Mouse (Mus musculus): Measurements from ENCODE around the gene Ermard. TPM values are rescaled to one million over a fixed set of nuclear protein-coding genes. Genes with fewer than 3 reads are reported as not detected.

The Ermard gene
- polyA plus RNA-seq, 1 experiment from 2014 or later: 48.2 TPM

DNA sequence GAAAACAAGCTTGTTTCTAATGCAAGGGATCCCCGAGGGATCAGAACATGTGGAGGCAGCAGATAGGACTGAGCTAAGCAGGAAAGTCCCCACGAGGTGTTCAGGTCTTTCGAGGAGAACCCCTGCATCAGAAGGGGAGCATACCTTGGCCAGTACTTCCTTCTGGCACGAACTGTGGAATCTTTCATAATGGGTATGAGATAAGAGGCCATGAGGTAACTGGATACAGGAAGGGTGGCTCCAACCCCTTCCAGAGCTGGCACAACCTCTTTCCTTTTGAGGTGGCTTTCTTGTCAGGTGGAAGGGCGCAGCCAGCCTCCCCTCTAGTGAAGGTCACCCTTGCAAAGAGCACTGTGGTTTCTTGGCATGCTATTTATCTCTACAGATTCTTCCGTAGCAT lies 55.8 kb downstream of the Ermard start:
- Histone ChIP-seq H3K4me1 (no peaks in the 10 kb centered on the region), H3K9ac (no peak overlapping the region), H3K27me3 (replicated peaks) (peaks cover 8% of the 10 kb centered on the region), H3K4me3 (no peak overlapping the region), H3K4me2 (no peak overlapping the region), H3K36me3 (no peaks in the 10 kb centered on the region), H3K27ac (no peak overlapping the region), H3K9me3 (replicated peaks) (no peaks in the 10 kb centered on the region)
- ATAC-seq: no peak
- 49% methylated on average over 6 of the region's 6 CpGs for WGBS (ENCODE audit: insufficient replicate concordance)

DNA sequence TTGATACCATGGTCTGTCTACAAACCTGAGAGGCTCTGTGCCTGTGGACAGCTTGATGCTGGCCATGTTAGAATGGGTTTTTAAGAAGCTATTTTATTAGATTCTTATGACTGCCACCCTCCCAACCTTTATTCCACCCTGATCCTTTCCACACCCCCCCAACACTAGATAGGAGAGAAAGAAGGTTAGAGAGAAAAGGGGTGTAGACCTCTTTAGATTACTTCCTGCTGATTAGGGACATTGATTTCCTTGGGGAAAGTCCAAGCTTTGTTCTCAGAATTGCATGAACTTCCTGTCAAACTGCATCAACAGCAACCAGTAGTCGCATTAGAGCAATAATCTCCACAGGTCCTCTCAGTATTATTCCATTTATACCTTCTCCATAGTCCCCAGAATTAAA lies 57.7 kb downstream of the Ermard start:
- Histone ChIP-seq H3K9ac (no peak overlapping the region), H3K27ac (no peak overlapping the region), H3K4me3 (no peak overlapping the region), H3K4me2 (no peak overlapping the region), H3K36me3 (no peaks in the 10 kb centered on the region), H3K27me3 (replicated peaks) (peaks cover 5% of the 10 kb centered on the region), H3K9me3 (replicated peaks) (no peaks in the 10 kb centered on the region), H3K4me1 (no peaks in the 10 kb centered on the region)
- WGBS (ENCODE audit: insufficient replicate concordance): 41% methylated on average over 1 of the region's 1 CpGs
- ATAC-seq: no peak

DNA sequence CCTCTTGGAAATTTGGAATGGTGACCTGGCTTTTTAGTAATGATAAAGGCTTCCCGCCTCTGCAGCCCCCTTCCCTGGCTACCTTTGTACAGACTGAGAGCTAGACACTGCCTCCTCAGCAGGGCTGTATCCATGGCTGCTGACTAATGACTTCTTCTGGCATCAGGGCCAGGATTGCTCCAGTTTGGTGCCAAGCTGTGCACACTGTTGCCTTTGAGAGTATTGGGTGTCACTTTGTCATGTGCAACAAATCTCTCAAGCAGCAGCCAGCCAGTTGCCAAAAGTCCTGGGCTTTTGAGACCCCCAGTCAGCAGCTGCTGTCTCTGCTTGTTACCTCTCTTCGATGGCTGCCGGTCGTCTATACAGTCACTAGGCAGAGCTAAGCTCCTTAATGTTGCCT lies 60.3 kb downstream of the Ermard start:
- H3K36me3 ChIP-seq: no peaks in the 10 kb centered on the region
- no peak overlapping the region for H3K4me3 ChIP-seq
- no peak overlapping the region for H3K4me2 ChIP-seq
- no peak for ATAC-seq
- no peak overlapping the region for H3K27ac ChIP-seq
- 61% methylated on average over 4 of the region's 4 CpGs for WGBS (ENCODE audit: insufficient replicate concordance)
- no peaks in the 10 kb centered on the region for H3K4me1 ChIP-seq
- no peak overlapping the region for H3K9ac ChIP-seq
- H3K9me3 ChIP-seq (replicated peaks): no peaks in the 10 kb centered on the region
- H3K27me3 ChIP-seq (replicated peaks): peaks cover 5% of the 10 kb centered on the region; the same call in 1 of the 2 replicates

DNA sequence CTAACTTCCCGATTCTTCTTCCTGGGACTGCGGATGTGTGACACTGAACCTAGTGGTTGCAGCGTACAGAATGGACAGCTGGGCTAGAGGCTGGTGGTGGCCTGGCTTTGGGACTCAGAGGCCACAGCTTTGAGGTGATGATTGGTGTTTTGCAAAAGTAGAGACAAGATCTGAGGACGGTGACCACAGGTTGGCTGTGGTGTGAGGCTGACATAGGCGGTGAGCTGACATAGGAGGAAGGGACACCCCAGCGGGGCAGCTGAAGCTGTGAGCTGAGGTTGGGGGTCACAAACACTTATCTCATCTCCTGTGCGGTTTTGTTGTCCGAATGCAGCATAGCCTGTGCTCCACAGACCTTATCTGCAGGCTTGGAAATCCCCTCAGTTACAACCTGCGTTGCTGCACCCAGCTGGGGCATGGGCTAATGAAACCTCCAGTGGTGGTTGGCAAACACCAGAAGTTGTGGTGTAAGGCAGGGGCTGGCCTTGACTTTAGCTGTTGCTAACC lies 66.2 kb downstream of the Ermard start:
- H3K9ac ChIP-seq: no peak overlapping the region
- 0 out of 2 replicates have a peak, but pooled peaks cover 3% of the 10 kb centered on the region for H3K4me1 ChIP-seq
- ATAC-seq: no peak
- no peaks in the 10 kb centered on the region for H3K36me3 ChIP-seq
- H3K9me3 ChIP-seq (replicated peaks): no peaks in the 10 kb centered on the region
- no peak overlapping the region for H3K4me3 ChIP-seq
- no peak overlapping the region for H3K4me2 ChIP-seq
- H3K27ac ChIP-seq: no peak overlapping the region
- 39% methylated on average over 9 of the region's 9 CpGs for WGBS (ENCODE audit: insufficient replicate concordance)
- 0 out of 2 replicates have a peak, but pooled peaks cover 16% of the 10 kb centered on the region for H3K27me3 ChIP-seq (replicated peaks)

DNA sequence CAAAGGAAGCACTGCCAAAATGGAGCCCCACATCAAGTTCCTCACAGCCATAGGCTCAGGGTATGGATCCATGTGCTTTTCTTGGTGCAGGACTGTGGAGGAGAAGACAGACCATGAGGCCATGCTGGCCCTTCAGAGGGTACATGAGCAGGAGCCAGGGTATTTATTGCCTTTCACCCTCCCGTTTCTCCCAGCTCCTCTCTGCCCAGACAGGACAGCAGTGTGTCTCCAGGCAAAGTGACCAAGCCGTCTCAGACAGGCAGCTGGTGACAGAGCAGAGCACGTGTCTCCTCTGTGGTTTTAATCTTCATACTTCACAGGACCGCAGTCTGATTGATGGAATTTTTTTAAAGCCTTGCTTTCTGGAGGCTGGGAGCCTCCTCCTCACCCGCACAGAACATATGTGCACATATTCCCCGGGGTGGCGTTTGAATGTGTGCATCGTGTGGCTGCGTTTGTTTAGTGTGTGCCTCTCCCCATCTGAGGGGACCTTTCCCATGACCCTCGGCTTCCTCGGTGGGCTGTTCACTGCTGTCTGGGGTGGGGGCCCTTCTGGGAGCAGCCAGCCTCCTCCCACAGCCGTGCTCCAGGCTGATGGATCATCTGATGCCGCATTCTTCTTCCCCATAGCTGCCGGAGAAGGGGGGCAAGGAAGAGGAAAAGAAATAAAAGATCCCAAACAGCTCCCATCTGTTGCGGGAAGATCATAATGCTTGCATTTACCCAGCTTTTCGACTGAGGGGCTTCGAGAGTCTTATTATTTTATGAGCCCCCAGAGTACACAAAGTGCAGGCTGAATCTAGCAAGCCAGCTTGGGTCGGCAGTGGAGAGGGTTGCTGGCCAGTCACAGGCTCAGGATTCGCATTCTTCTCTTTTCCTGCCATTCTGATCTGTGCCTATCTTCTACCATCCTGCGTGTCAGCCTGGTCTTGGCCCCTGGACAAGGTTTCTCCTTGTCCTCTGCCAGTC lies 67.7 kb downstream of the Ermard start:
- Histone ChIP-seq H3K4me3 (no peak overlapping the region), H3K9me3 (replicated peaks) (no peaks in the 10 kb centered on the region), H3K4me2 (no peak overlapping the region), H3K27ac (no peak overlapping the region), H3K9ac (no peak overlapping the region), H3K36me3 (no peaks in the 10 kb centered on the region), H3K27me3 (replicated peaks) (0 out of 2 replicates have a peak, but pooled peaks cover 16% of the 10 kb centered on the region), H3K4me1 (0 out of 2 replicates have a peak, but pooled peaks cover 3% of the 10 kb centered on the region)
- 62% methylated on average over 20 of the region's 20 CpGs for WGBS (ENCODE audit: insufficient replicate concordance)
- no peak for ATAC-seq

DNA sequence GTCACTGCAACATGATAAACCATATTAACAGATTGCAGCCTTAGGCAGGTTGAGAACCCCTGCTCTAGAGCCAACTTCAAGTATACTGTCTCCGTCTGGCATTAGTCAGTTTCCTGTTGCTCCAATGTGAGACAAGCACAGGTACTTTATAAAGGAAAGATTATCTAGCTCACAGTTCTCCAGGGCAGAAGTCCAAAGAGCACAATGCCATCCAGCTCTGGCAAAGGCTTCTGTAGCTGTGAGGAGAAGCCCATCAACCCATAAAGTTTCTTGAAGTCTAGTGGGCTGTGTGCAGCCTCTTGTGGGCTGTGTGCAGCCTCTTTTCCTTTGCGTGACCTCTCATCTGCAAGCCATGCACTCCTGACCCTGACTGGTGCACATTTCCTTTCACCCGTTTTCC lies 74.5 kb downstream of the Ermard start:
- H3K9ac ChIP-seq: no peak overlapping the region
- no peaks in the 10 kb centered on the region for H3K36me3 ChIP-seq
- 62% methylated on average over 3 of the region's 3 CpGs for WGBS (ENCODE audit: insufficient replicate concordance)
- no peak overlapping the region for H3K27ac ChIP-seq
- 0 out of 2 replicates have a peak, but pooled peaks cover 8% of the 10 kb centered on the region for H3K27me3 ChIP-seq (replicated peaks)
- no peak for ATAC-seq
- no peak overlapping the region for H3K4me3 ChIP-seq
- no peak overlapping the region for H3K4me2 ChIP-seq
- no peaks in the 10 kb centered on the region for H3K4me1 ChIP-seq
- no peaks in the 10 kb centered on the region for H3K9me3 ChIP-seq (replicated peaks)

DNA sequence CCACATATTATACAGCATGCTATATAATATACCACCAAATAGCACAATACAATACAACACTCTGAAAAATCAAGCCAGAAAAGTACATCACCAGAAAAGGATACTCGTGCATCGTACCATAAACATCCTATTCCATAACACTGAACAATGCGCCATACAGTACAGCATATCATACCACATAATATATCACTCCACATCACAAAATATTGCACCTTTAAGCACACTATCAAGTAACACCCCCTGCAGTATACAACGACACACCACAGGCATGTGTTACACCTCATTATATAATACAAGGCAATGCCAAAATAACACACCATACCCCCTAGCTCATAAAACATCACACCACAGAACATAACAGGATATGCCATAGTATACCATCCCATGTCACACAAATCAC lies 79.1 kb downstream of the Ermard start:
- Histone ChIP-seq H3K9me3 (replicated peaks) (no peaks in the 10 kb centered on the region), H3K27me3 (replicated peaks) (no peaks in the 10 kb centered on the region), H3K4me1 (no peaks in the 10 kb centered on the region), H3K36me3 (no peaks in the 10 kb centered on the region), H3K4me2 (no peak overlapping the region), H3K9ac (no peak overlapping the region), H3K4me3 (no peak overlapping the region), H3K27ac (no peak overlapping the region)
- WGBS (ENCODE audit: insufficient replicate concordance): 84% methylated on average over 4 of the region's 4 CpGs
- ATAC-seq: no peak

DNA sequence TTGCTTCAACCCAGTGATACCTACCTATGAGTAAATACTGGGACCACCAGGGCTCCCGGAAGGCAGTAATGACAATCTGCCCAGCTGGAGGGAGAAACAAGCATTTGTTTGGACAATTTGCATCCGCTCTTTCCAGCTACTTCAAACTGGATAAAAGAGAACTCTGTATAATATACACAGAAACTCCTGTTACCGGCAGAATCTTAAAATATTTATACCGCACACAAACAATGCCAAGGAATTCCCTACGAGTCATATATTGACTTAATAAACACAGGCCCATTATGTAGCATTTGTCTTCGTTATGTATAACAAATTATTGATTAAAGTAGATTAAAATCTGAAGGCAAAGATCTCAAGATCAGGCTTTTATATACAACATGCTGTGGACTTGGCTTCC lies 79.6 kb downstream of the Ermard start:
- WGBS (ENCODE audit: insufficient replicate concordance): 66% methylated on average over 6 of the region's 6 CpGs
- Histone ChIP-seq H3K4me1 (no peaks in the 10 kb centered on the region), H3K9me3 (replicated peaks) (no peaks in the 10 kb centered on the region), H3K4me3 (no peak overlapping the region), H3K36me3 (no peaks in the 10 kb centered on the region), H3K27ac (no peak overlapping the region), H3K9ac (no peak overlapping the region), H3K4me2 (no peak overlapping the region), H3K27me3 (replicated peaks) (no peaks in the 10 kb centered on the region)
- no peak for ATAC-seq

DNA sequence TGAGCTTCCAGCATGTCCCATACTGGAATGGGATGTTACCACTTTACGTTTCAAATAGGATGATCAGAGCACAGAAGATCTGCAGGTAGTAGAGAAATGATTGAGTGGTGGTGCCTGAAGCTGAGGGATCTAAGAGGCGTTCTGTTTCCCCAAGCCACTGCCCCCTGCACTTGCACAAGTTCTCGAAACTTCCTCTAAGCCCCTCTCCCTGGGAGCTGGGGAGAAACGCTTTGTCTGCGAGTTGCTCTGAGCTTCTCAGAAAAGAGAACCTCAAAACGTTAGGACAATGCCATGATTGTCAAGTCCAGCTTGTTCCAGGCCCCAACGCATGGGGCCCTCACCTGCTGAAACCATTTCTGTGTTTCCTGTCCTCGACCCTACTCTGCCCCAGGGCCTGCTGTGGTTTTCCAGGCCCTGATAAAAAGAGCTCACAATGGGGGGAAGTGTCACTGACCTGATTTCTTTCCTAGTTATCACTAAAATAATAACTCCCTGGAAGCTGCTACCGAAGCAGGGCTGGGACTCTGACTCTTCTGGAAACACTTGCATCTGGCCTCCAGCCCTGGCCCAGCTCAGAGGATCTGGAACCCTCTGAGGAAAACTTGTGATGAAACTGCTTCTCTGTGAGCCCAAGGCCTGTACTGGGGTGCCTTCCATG lies 88.8 kb downstream of the Ermard start:
- Histone ChIP-seq H3K4me1 (peaks cover 5% of the 10 kb centered on the region; the same call in 1 of the 2 replicates), H3K36me3 (no peaks in the 10 kb centered on the region), H3K27ac (no peak overlapping the region), H3K9me3 (replicated peaks) (no peaks in the 10 kb centered on the region), H3K4me3 (no peak overlapping the region), H3K27me3 (replicated peaks) (no peaks in the 10 kb centered on the region; the same call in 1 of the 2 replicates), H3K4me2 (no peak overlapping the region), H3K9ac (no peak overlapping the region)
- 22% methylated on average over 9 of the region's 9 CpGs for WGBS (ENCODE audit: insufficient replicate concordance)
- no peak for ATAC-seq

DNA sequence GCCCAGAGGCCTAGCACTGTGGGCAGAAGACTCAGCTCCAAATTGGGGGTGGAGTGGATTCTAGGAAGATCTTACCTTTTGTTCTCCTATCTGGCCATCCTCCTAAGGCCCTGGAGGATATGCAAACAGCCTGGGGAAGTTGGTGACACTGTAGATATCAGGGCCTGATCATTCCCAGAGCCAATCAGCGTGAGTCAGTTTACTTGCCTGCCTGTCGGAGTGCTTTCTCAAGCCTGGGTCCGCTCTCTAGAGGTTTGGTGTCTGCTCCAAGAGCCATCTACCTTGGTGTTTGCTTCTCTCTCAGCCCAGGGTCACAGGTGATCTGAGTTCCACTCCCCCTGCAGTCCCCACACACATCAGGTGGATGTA lies 89.3 kb downstream of the Ermard start:
- no peaks in the 10 kb centered on the region; the same call in 1 of the 2 replicates for H3K27me3 ChIP-seq (replicated peaks)
- H3K36me3 ChIP-seq: no peaks in the 10 kb centered on the region
- no peak for ATAC-seq
- H3K9ac ChIP-seq: no peak overlapping the region
- H3K4me1 ChIP-seq: peaks cover 5% of the 10 kb centered on the region; the same call in 1 of the 2 replicates
- WGBS (ENCODE audit: insufficient replicate concordance): 65% methylated on average over 3 of the region's 3 CpGs
- H3K27ac ChIP-seq: no peak overlapping the region
- no peak overlapping the region for H3K4me2 ChIP-seq
- no peaks in the 10 kb centered on the region for H3K9me3 ChIP-seq (replicated peaks)
- H3K4me3 ChIP-seq: no peak overlapping the region

DNA sequence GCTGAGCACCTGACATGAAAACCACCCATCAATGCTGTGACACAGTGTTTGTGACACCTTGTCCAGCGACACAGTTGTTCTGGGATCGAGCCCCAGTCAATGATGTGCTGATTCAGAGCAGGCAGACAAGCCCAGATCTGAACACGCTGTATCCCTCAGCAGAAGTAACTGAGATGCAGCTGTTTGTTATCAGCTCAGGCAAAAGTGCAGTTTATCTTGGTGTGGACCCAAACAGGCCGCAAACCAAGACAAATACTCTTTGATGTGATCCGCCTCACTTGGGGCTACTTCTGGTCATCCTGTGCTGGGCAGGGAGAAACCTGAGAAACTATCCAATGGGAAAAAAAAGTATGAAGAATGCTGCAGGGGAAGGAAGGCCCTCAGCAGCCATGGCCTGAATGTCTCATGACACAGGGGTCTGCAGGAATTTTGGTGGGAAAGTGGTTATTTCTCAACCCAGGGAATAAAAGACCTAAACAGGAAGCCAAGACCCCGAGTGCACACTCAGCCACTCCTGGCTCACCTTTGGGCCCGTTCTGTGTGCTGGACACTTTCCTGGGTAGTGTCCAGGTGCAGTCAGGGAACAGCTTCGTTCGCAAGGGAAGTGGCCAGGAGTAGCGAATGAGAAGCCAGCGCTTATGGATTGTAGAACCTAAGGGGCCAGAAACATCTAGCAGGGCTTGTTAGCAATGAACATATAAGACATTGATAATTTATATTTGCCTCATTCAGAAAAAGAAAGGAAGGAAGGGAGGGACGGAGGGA lies 94.1 kb downstream of the Ermard start:
- Histone ChIP-seq H3K4me1 (peaks cover 2% of the 10 kb centered on the region; the same call in 1 of the 2 replicates), H3K36me3 (no peaks in the 10 kb centered on the region), H3K4me3 (no peak overlapping the region), H3K9ac (no peak overlapping the region), H3K4me2 (no peak overlapping the region), H3K27ac (no peak overlapping the region), H3K9me3 (replicated peaks) (no peaks in the 10 kb centered on the region), H3K27me3 (replicated peaks) (no peaks in the 10 kb centered on the region)
- peak; percentile 42; the same call in 1 of the 2 replicates for ATAC-seq
- WGBS (ENCODE audit: insufficient replicate concordance): 56% methylated on average over 12 of the region's 12 CpGs

Data from liver, embryonic 12.5 days (tissue).